Mouse (Mus musculus) heart, embryonic 14.5 days (tissue): ENCODE data around the gene Cnnm4. TPM values are rescaled to one million over a fixed set of nuclear protein-coding genes. Genes with fewer than 3 reads are reported as not detected.

Experiments
- ATAC-seq: fragments of 200-750 bp; cut with Nextera tagmentation; 2 replicates; pipeline ENCODE4 v1.8.0; 2017; ENCODE audit warnings: low read depth, moderate TSS enrichment; ENCODE audit not compliant: insufficient number of reproducible peaks, insufficient read depth, low FRiP score
- H3K27ac ChIP-seq, 2 experiments: fragments of 200-500 bp in 1 of 2; fragments of 300-500 bp in 1 of 2; sonication (generic) in 1 of 2; replicated peaks in 1 of 2; 2 replicates each; pipeline ENCODE4 v1.5.1; 2012 to 2014; ENCODE audit warnings: low read depth in 2 of 2, low read length in 2 of 2, control low read depth in 1 of 2, mild to moderate bottlenecking in 1 of 2, mixed read lengths in 1 of 2; ENCODE audit not compliant: control insufficient read depth in 1 of 2, insufficient read depth in 1 of 2
- H3K27me3 ChIP-seq: fragments of 300-500 bp; sonication (generic); 2 replicates; pipeline ENCODE4 v1.6.1; 2014; ENCODE audit warnings: mild to moderate bottlenecking, low read length, control low read depth; ENCODE audit not compliant: control insufficient read depth, insufficient read depth
- H3K36me3 ChIP-seq: fragments of 300-500 bp; sonication (generic); 2 replicates; pipeline ENCODE4 v1.6.1; 2014; ENCODE audit warnings: mild to moderate bottlenecking, control low read depth, low read length, mixed read lengths; ENCODE audit not compliant: control insufficient read depth, insufficient read depth
- H3K4me1 ChIP-seq, 2 experiments: fragments of 200-500 bp in 1 of 2; fragments of 300-500 bp in 1 of 2; sonication (generic) in 1 of 2; 2 replicates each; pipeline ENCODE4 v1.6.1; 2012 to 2014; ENCODE audit warnings: low read length in 2 of 2, control low read depth in 1 of 2, mixed read lengths in 1 of 2; ENCODE audit not compliant: control insufficient read depth in 2 of 2, insufficient read depth in 2 of 2
- H3K4me2 ChIP-seq: fragments of 300-500 bp; sonication (generic); 2 replicates; pipeline ENCODE4 v1.6.1; 2014; ENCODE audit warnings: mild to moderate bottlenecking, low read length
- H3K4me3 ChIP-seq, 2 experiments: fragments of 200-500 bp in 1 of 2; fragments of 300-500 bp in 1 of 2; sonication (generic) in 1 of 2; 2 replicates each; pipeline ENCODE4 v1.5.1; 2012 to 2014; ENCODE audit warnings: low read length in 2 of 2, mild to moderate bottlenecking in 2 of 2, control low read depth in 1 of 2, low read depth in 1 of 2, moderate library complexity in 1 of 2; ENCODE audit not compliant: control insufficient read depth in 1 of 2, insufficient read depth in 1 of 2
- H3K9ac ChIP-seq: fragments of 300-500 bp; sonication (generic); 2 replicates; pipeline ENCODE4 v1.6.1; 2014; ENCODE audit warnings: mild to moderate bottlenecking, low read length
- H3K9me3 ChIP-seq: fragments of 300-500 bp; sonication (generic); 2 replicates; pipeline ENCODE4 v1.6.1; 2016; ENCODE audit warnings: low read length, control low read depth; ENCODE audit not compliant: control insufficient read depth
- WGBS: fragments of 180-500 bp; shearing (Covaris S2); extraction: QIAGEN DNeasy Blood & Tissue Kit; methylation state at CpG from one replicate; pipeline ENCODE4 v1.1.7; 2014; 5-methylcytosine and 5-hydroxymethylcytosine counted together
- polyA plus RNA-seq: library from polyadenylated mRNA; unstranded; fragments of >200 nt; fragmentation: Nextera tagmentation; extraction: Ambion mirVana; gene quantifications from 2 replicates; pipeline ENCODE4 v1.2.1, GENCODE M21; 2014

Gene Cnnm4
- polyA plus RNA-seq, result 4.5 and 5.9 TPM in 2 replicates

GRCm38 (mm10) chr1:36471181-36472105, at the start of gene Cnnm4:
Gene Cnnm4 (plus strand): TSS chr1:36471620.
- peaks cover 24 to 37% of the 10 kb centered on the region in 2 experiments for H3K4me1 ChIP-seq
- peak within 1 kb of the TSS; percentile 92 for H3K4me2 ChIP-seq
- H3K36me3 ChIP-seq, result no peaks in the 10 kb centered on the region
- H3K9ac ChIP-seq, result peak within 1 kb of the TSS; percentile 84
- under 1% methylated on average over 75 of the region's 98 CpGs for WGBS
- no peaks in the 10 kb centered on the region for H3K27me3 ChIP-seq
- peak within 1 kb of the TSS; percentile 72 to 82 for H3K4me3 ChIP-seq
- peak; percentile 92 for ATAC-seq
- H3K27ac ChIP-seq, result peak within 1 kb of the TSS; percentile 64 to 67
- H3K9me3 ChIP-seq, result no peaks in the 10 kb centered on the region

GRCm38 (mm10) chr1:36429511-36429910, 41.9 kb upstream of the Cnnm4 start:
- no peak for ATAC-seq
- Histone ChIP-seq H3K36me3 (peaks cover 90% of the 10 kb centered on the region), H3K4me3 (no peak overlapping the region)

GRCm38 (mm10) chr1:36432999-36433398, 38.4 kb upstream of the Cnnm4 start:
- Histone ChIP-seq H3K4me3 (no peak overlapping the region), H3K4me1 (peaks cover 0 to 5% of the 10 kb centered on the region in 2 experiments; a peak in 2 of 4 replicates), H3K4me2 (no peak overlapping the region), H3K36me3 (peaks cover 88% of the 10 kb centered on the region), H3K27me3 (no peaks in the 10 kb centered on the region), H3K9ac (no peak overlapping the region), H3K9me3 (no peaks in the 10 kb centered on the region), H3K27ac (no peak overlapping the region)
- ATAC-seq, result no peak
- 84% methylated on average over 4 of the region's 4 CpGs for WGBS

More at GRCm38 (mm10) chr1:36429511-36429910, 41.9 kb upstream of the Cnnm4 start:
- Histone ChIP-seq H3K27ac (no peak overlapping the region), H3K27me3 (no peaks in the 10 kb centered on the region), H3K4me1 (peaks cover 0 to 11% of the 10 kb centered on the region in 2 experiments; a peak in 2 of 4 replicates), H3K9ac (no peak overlapping the region), H3K9me3 (no peaks in the 10 kb centered on the region), H3K4me2 (no peak overlapping the region)
- WGBS, result 91% methylated on average over 2 of the region's 2 CpGs

GRCm38 (mm10) chr1:36433616-36434015, 37.8 kb upstream of the Cnnm4 start:
- Histone ChIP-seq H3K4me3 (no peak overlapping the region), H3K27ac (no peak overlapping the region), H3K9me3 (no peaks in the 10 kb centered on the region), H3K4me1 (peaks cover 0 to 5% of the 10 kb centered on the region in 2 experiments; a peak in 2 of 4 replicates), H3K9ac (no peak overlapping the region), H3K4me2 (no peak overlapping the region), H3K36me3 (peaks cover 88% of the 10 kb centered on the region), H3K27me3 (no peaks in the 10 kb centered on the region)
- no peak for ATAC-seq
- 97% methylated on average over 3 of the region's 3 CpGs for WGBS

- peaks cover 85% of the 10 kb centered on the region for H3K36me3 ChIP-seq
- H3K4me2 ChIP-seq, result no peak overlapping the region
- peaks cover 0 to 4% of the 10 kb centered on the region in 2 experiments; a peak in 2 of 4 replicates for H3K4me1 ChIP-seq
- no peak for ATAC-seq
- H3K4me3 ChIP-seq, result no peak overlapping the region
- no peaks in the 10 kb centered on the region for H3K9me3 ChIP-seq
- 71% methylated on average over 4 of the region's 4 CpGs for WGBS
- H3K27ac ChIP-seq, result no peak overlapping the region
- H3K27me3 ChIP-seq, result no peaks in the 10 kb centered on the region
- H3K9ac ChIP-seq, result no peak overlapping the region
These were observed 36.3 kb upstream of the Cnnm4 start for GRCm38 (mm10) chr1:36435071-36435470.

GRCm38 (mm10) chr1:36436515-36436914, 34.9 kb upstream of the Cnnm4 start:
- ATAC-seq, result no peak
- Histone ChIP-seq H3K27ac (no peak overlapping the region), H3K4me3 (no peak overlapping the region), H3K9ac (no peak overlapping the region), H3K4me2 (no peak overlapping the region), H3K27me3 (no peaks in the 10 kb centered on the region), H3K9me3 (no peaks in the 10 kb centered on the region), H3K36me3 (peaks cover 84% of the 10 kb centered on the region), H3K4me1 (no peaks in the 10 kb centered on the region)
- WGBS, result 93% methylated on average over 6 of the region's 6 CpGs

GRCm38 (mm10) chr1:36437223-36437622, 34.2 kb upstream of the Cnnm4 start:
- H3K9me3 ChIP-seq, result no peaks in the 10 kb centered on the region
- 89% methylated on average over 3 of the region's 3 CpGs for WGBS

More at GRCm38 (mm10) chr1:36437223-36437622, 34.2 kb upstream of the Cnnm4 start:
- no peak for ATAC-seq
- H3K27me3 ChIP-seq, result no peaks in the 10 kb centered on the region
- H3K4me3 ChIP-seq, result no peak overlapping the region
- H3K27ac ChIP-seq, result no peak overlapping the region
- no peaks in the 10 kb centered on the region for H3K4me1 ChIP-seq
- H3K4me2 ChIP-seq, result no peak overlapping the region
- H3K9ac ChIP-seq, result no peak overlapping the region
- H3K36me3 ChIP-seq, result peaks cover 88% of the 10 kb centered on the region
